12 mouse cellular contexts compared by ENCODE assay signal in the genomic region with DNA sequence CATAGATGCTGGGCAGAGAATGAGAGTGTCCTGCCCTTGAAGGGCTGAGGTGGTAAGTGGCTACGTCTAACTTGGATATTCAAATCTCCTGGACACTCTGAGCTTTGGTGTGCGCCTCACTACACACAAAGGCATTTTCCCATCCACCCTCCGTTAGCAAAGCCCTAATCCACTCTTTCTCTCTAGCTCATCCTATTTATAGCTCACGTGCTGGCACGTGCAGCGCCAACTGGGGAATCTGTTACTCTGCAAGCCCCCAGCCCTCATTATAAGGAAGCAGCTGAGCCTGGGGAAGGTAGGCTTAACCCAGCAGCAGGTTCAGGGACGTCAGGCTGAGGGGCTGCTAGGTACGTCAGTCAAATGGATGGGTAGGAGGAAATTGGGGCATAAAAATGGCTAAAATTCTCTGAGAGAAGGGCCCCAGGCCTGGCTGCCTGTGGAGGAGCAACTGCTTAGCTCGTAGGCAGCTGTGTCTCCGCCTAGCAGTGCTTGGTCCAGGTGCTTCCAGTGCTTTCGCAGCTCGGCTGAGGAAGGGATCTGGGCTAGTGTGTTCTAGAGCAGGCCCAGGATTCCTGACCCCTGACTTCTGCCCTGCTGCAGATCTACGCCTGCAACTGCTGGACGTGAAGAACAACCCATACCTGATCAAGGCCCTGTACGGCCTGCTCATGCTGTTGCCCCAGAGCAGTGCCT. TPM values are rescaled to one million over a fixed set of nuclear protein-coding genes. Genes with fewer than 3 reads are reported as not detected.
DNase-seq lines count a peak whose midpoint lies in the region; ATAC-seq lines count a peak whose summit lies in the region.
"Had no signal": no experiment of that assay in that cellular context is flagged by ENCODE, and none has a peak within 500 bp of the region (broad histone marks: within the 10 kb centered on the region; RNA-seq: fewer than 3 reads in every experiment).

No protein-coding gene starts in this region.

- intact Hi-C loops in heart, postnatal 36 days (cut with DNase I): no loop called here

- H3K27me3 ChIP-seq in heart, embryonic 12.5 days (replicated peaks): no peaks in the 10 kb centered on the region
- no peaks in the 10 kb centered on the region for H3K27me3 ChIP-seq in intestine, embryonic 15.5 days (replicated peaks)
- no peaks in the 10 kb centered on the region for H3K27me3 ChIP-seq in stomach, embryonic 14.5 days (ENCODE audit: control insufficient read depth, insufficient read depth, low read length)
- H3K27me3 ChIP-seq: CH12.LX had no signal

- peak overlapping the region; percentile 18; the same call in 1 of the 2 replicates for H3K4me2 ChIP-seq in heart, embryonic 12.5 days
- no peak overlapping the region for H3K4me2 ChIP-seq in intestine, embryonic 15.5 days (replicated peaks)
- H3K4me2 ChIP-seq in stomach, embryonic 14.5 days (replicated peaks; ENCODE audit: low read depth, low read length): no peak overlapping the region
- H3K4me2 ChIP-seq: liver, embryonic 15.5 days had no signal

- no peak for DNase-seq in heart, postnatal 36 days
- peak; percentile 66 for DNase-seq in retina, postnatal 1 day
- DNase-seq in retina, embryonic 14.5 days (ENCODE audit: low spot score): no peak
- no peak for DNase-seq in adrenal gland, postnatal 4 days (ENCODE audit: low spot score in 2 of 2)
- DNase-seq in thymus, postnatal 36 days: no peak
- DNase-seq: adrenal gland, postnatal 10 days; kidney, postnatal 25 days had no signal

- peak overlapping the region; percentile 66 for H3K9ac ChIP-seq in heart, embryonic 12.5 days
- no peak overlapping the region for H3K9ac ChIP-seq in intestine, embryonic 15.5 days
- H3K9ac ChIP-seq in stomach, embryonic 14.5 days (replicated peaks; ENCODE audit: low read depth, low read length): no peak overlapping the region
- H3K9ac ChIP-seq: liver, embryonic 15.5 days had no signal

- ATAC-seq in heart, embryonic 12.5 days (ENCODE audit: insufficient number of reproducible peaks, low FRiP score): no peak
- no peak for ATAC-seq in intestine, embryonic 15.5 days
- no peak for ATAC-seq in stomach, embryonic 14.5 days (ENCODE audit: insufficient number of reproducible peaks, insufficient read depth, low FRiP score, low read depth)

- 59% methylated on average over 15 of the region's 15 CpGs for WGBS in heart, embryonic 12.5 days
- WGBS in intestine, embryonic 15.5 days: 76% methylated on average over 15 of the region's 15 CpGs
- 77% methylated on average over 15 of the region's 15 CpGs for WGBS in stomach, embryonic 14.5 days

- H3K4me3 ChIP-seq in heart, embryonic 12.5 days: no peak overlapping the region
- no peak overlapping the region for H3K4me3 ChIP-seq in intestine, embryonic 15.5 days (replicated peaks)
- H3K4me3 ChIP-seq in stomach, embryonic 14.5 days (ENCODE audit: low read depth, low read length): no peak overlapping the region
- H3K4me3 ChIP-seq: liver, embryonic 15.5 days had no signal

- H3K4me1 ChIP-seq in heart, embryonic 12.5 days (replicated peaks): peaks cover 96% of the 10 kb centered on the region
- H3K4me1 ChIP-seq in intestine, embryonic 15.5 days (replicated peaks): peaks cover 56% of the 10 kb centered on the region
- H3K4me1 ChIP-seq in stomach, embryonic 14.5 days (ENCODE audit: control insufficient read depth, insufficient read depth, low read length): peaks cover 58% of the 10 kb centered on the region

- peak overlapping the region; percentile 88 for H3K27ac ChIP-seq in heart, embryonic 12.5 days (ENCODE audit: poor library complexity, severe bottlenecking)
- peak overlapping the region; percentile 67 for H3K27ac ChIP-seq in intestine, embryonic 15.5 days
- H3K27ac ChIP-seq in stomach, embryonic 14.5 days (ENCODE audit: low read length): peak overlapping the region; percentile 84
- H3K27ac ChIP-seq: liver, embryonic 15.5 days had no signal

- H3K36me3 ChIP-seq in heart, embryonic 12.5 days: peaks cover 5% of the 10 kb centered on the region; the same call in 1 of the 2 replicates
- H3K36me3 ChIP-seq in intestine, embryonic 15.5 days: peaks cover 5% of the 10 kb centered on the region; the same call in 1 of the 2 replicates
- H3K36me3 ChIP-seq in stomach, embryonic 14.5 days (ENCODE audit: control insufficient read depth, insufficient read depth, low read length): peaks cover 9% of the 10 kb centered on the region

- H3K9me3 ChIP-seq in heart, embryonic 12.5 days (replicated peaks): no peaks in the 10 kb centered on the region
- H3K9me3 ChIP-seq in intestine, embryonic 15.5 days: no peaks in the 10 kb centered on the region
- H3K9me3 ChIP-seq in stomach, embryonic 14.5 days (ENCODE audit: control insufficient read depth, low read depth, low read length): no peaks in the 10 kb centered on the region
- H3K9me3 ChIP-seq: liver, embryonic 15.5 days had no signal

RNA-seq across cellular contexts. Expression of a gene that starts 6.3 kb away (rescaled TPM):
- polyA plus RNA-seq in heart, embryonic 12.5 days (2016; fragmentation: Nextera tagmentation; extraction: Ambion mirVana): 12.9 and 14.3 TPM in 2 replicates
- total RNA-seq in heart, postnatal 36 days (2021): 10 to 100 TPM; 34.3 to 38.1 TPM
- polyA plus RNA-seq in intestine, embryonic 15.5 days (2015; fragmentation: Nextera tagmentation; extraction: Ambion mirVana): 8.0 and 9.6 TPM in 2 replicates
- polyA plus RNA-seq in stomach, embryonic 14.5 days (2014; fragmentation: Nextera tagmentation; extraction: Ambion mirVana): 13.2 and 14.2 TPM in 2 replicates
- total RNA-seq in adrenal gland, postnatal 4 days (2021): 10 to 100 TPM; 51.6 to 53.3 TPM
